Mouse (Mus musculus) heart, embryonic 16.5 days (tissue): ENCODE measurements at regions not wholly inside any gene's neighbourhood (a gene's known extent, or its start where the extent isn't known, plus 50 kb on each side); places are given as distances from the start of the nearest gene placed in this dataset.
"Not testable (repeated sequence)": the region's sequence is repeated elsewhere in the genome, so short reads cannot be mapped to it uniquely, and the experiment has no call there.

Experiments used
- ATAC-seq: fragments of 200-750 bp; cut with Nextera tagmentation; replicated peaks from 2 replicates; pipeline ENCODE4 v1.8.0; 2017; ENCODE audit warnings: moderate number of reproducible peaks; ENCODE audit not compliant: insufficient read depth, low FRiP score; ENCODE audit errors: extremely low read depth
- H3K27ac ChIP-seq: fragments of 300-500 bp; sonication (generic); 2 replicates; pipeline ENCODE4 v1.5.1; 2014; ENCODE audit warnings: mild to moderate bottlenecking, low read length, control low read depth, moderate library complexity
- H3K27me3 ChIP-seq: fragments of 300-500 bp; sonication (generic); 2 replicates; pipeline ENCODE4 v1.6.1; 2014; ENCODE audit warnings: low read length, mixed read lengths; ENCODE audit not compliant: control insufficient read depth, insufficient read depth
- H3K36me3 ChIP-seq: fragments of 300-500 bp; sonication (generic); 2 replicates; pipeline ENCODE4 v1.6.1; 2014; ENCODE audit not compliant: control insufficient read depth, insufficient read depth
- H3K4me1 ChIP-seq: fragments of 300-500 bp; sonication (generic); 2 replicates; pipeline ENCODE4 v1.6.1; 2014; ENCODE audit warnings: low read length, mixed read lengths; ENCODE audit not compliant: control insufficient read depth, insufficient read depth
- H3K4me2 ChIP-seq: fragments of 300-500 bp; sonication (generic); 2 replicates; pipeline ENCODE4 v1.6.1; 2014; ENCODE audit warnings: low read depth, mild to moderate bottlenecking, control low read depth, low read length
- H3K4me3 ChIP-seq: fragments of 300-500 bp; sonication (generic); 2 replicates; pipeline ENCODE4 v1.5.1; 2014; ENCODE audit warnings: mild to moderate bottlenecking, control low read depth, low read length
- H3K9ac ChIP-seq: fragments of 300-500 bp; sonication (generic); 2 replicates; pipeline ENCODE4 v1.6.1; 2014; ENCODE audit warnings: low read length, control low read depth
- H3K9me3 ChIP-seq: fragments of 300-500 bp; sonication (generic); replicated peaks from 2 replicates; pipeline ENCODE4 v1.6.1; 2016; ENCODE audit warnings: low read length; ENCODE audit not compliant: control insufficient read depth
- WGBS: fragments of 180-500 bp; shearing (Covaris S2); extraction: QIAGEN DNeasy Blood & Tissue Kit; methylation state at CpG from one replicate; pipeline ENCODE4 v1.1.7; 2014; 5-methylcytosine and 5-hydroxymethylcytosine counted together

GRCm38 (mm10) chr3:126122323-126123259 lies 184.2 kb upstream of the Ugt8a start:
- H3K36me3 ChIP-seq: no peaks in the 10 kb centered on the region
- H3K4me3 ChIP-seq: no peak overlapping the region
- H3K4me2 ChIP-seq: no peak overlapping the region
- no peaks in the 10 kb centered on the region for H3K9me3 ChIP-seq
- H3K9ac ChIP-seq: no peak overlapping the region
- H3K27ac ChIP-seq: no peak overlapping the region
- no peak for ATAC-seq
- H3K27me3 ChIP-seq: no peaks in the 10 kb centered on the region
- WGBS: 69% methylated on average over 2 of the region's 2 CpGs
- no peaks in the 10 kb centered on the region for H3K4me1 ChIP-seq

- H3K4me2 ChIP-seq: no peak overlapping the region
- H3K27me3 ChIP-seq: no peaks in the 10 kb centered on the region
- H3K9me3 ChIP-seq: no peaks in the 10 kb centered on the region
- 65% methylated on average over 1 of the region's 1 CpGs for WGBS
- no peak overlapping the region for H3K27ac ChIP-seq
- no peak overlapping the region for H3K4me3 ChIP-seq
- no peaks in the 10 kb centered on the region for H3K4me1 ChIP-seq
- ATAC-seq: no peak
- no peaks in the 10 kb centered on the region for H3K36me3 ChIP-seq
- H3K9ac ChIP-seq: no peak overlapping the region
Observed at GRCm38 (mm10) chr3:126166542-126166941, 196.9 kb upstream of the Arsj start.

GRCm38 (mm10) chr3:126209024-126209423 lies 154.5 kb upstream of the Arsj start:
- Histone ChIP-seq H3K4me1 (no peaks in the 10 kb centered on the region), H3K36me3 (no peaks in the 10 kb centered on the region), H3K27ac (no peak overlapping the region), H3K9ac (no peak overlapping the region), H3K27me3 (no peaks in the 10 kb centered on the region), H3K9me3 (no peaks in the 10 kb centered on the region), H3K4me3 (no peak overlapping the region), H3K4me2 (no peak overlapping the region)
- WGBS: 60% methylated on average over 3 of the region's 3 CpGs
- no peak for ATAC-seq

- H3K9me3 ChIP-seq: no peaks in the 10 kb centered on the region
- no peaks in the 10 kb centered on the region for H3K27me3 ChIP-seq
- no peaks in the 10 kb centered on the region for H3K4me1 ChIP-seq
- ATAC-seq: no peak
- no peak overlapping the region for H3K4me3 ChIP-seq
- H3K4me2 ChIP-seq: no peak overlapping the region
- WGBS: 72% methylated on average over 1 of the region's 1 CpGs
- no peak overlapping the region for H3K9ac ChIP-seq
- no peaks in the 10 kb centered on the region for H3K36me3 ChIP-seq
- H3K27ac ChIP-seq: no peak overlapping the region
Observed at GRCm38 (mm10) chr3:126210226-126210625, 153.3 kb upstream of the Arsj start.

GRCm38 (mm10) chr3:126227575-126227974 lies 135.9 kb upstream of the Arsj start:
- 90% methylated on average over 4 of the region's 4 CpGs for WGBS
- Histone ChIP-seq H3K4me2 (no peak overlapping the region), H3K9ac (no peak overlapping the region), H3K4me1 (no peaks in the 10 kb centered on the region), H3K36me3 (no peaks in the 10 kb centered on the region), H3K4me3 (no peak overlapping the region), H3K9me3 (no peaks in the 10 kb centered on the region), H3K27me3 (no peaks in the 10 kb centered on the region), H3K27ac (no peak overlapping the region)
- no peak for ATAC-seq

GRCm38 (mm10) chr3:126245834-126246233 lies 117.7 kb upstream of the Arsj start:
- no peak overlapping the region for H3K4me3 ChIP-seq
- 80% methylated on average over 3 of the region's 3 CpGs for WGBS
- ATAC-seq: no peak

GRCm38 (mm10) chr3:126261270-126261669 lies 102.2 kb upstream of the Arsj start:
- WGBS: 61% methylated on average over 8 of the region's 8 CpGs
- H3K4me3 ChIP-seq: no peak overlapping the region
- no peak for ATAC-seq
- no peaks in the 10 kb centered on the region for H3K9me3 ChIP-seq
- no peak overlapping the region for H3K9ac ChIP-seq
- H3K4me1 ChIP-seq: no peaks in the 10 kb centered on the region
- no peaks in the 10 kb centered on the region for H3K36me3 ChIP-seq
- no peak overlapping the region for H3K27ac ChIP-seq
- no peaks in the 10 kb centered on the region for H3K27me3 ChIP-seq
- no peak overlapping the region for H3K4me2 ChIP-seq

More at GRCm38 (mm10) chr3:126245834-126246233, 117.7 kb upstream of the Arsj start:
- Histone ChIP-seq H3K36me3 (no peaks in the 10 kb centered on the region), H3K27me3 (no peaks in the 10 kb centered on the region), H3K4me2 (no peak overlapping the region), H3K4me1 (no peaks in the 10 kb centered on the region), H3K27ac (no peak overlapping the region), H3K9ac (no peak overlapping the region), H3K9me3 (no peaks in the 10 kb centered on the region)

- H3K4me2 ChIP-seq, ATAC-seq, H3K27me3 ChIP-seq, H3K9ac ChIP-seq, H3K27ac ChIP-seq, H3K4me3 ChIP-seq, H3K9me3 ChIP-seq, H3K36me3 ChIP-seq, H3K4me1 ChIP-seq: not testable (repeated sequence)
Observed at GRCm38 (mm10) chr3:126272027-126272426, 91.5 kb upstream of the Arsj start.

- 78% methylated on average over 3 of the region's 3 CpGs for WGBS
- ATAC-seq: no peak
Observed at GRCm38 (mm10) chr3:126273566-126273965, 89.9 kb upstream of the Arsj start.

More at GRCm38 (mm10) chr3:126273566-126273965, 89.9 kb upstream of the Arsj start:
- Histone ChIP-seq H3K27ac (no peak overlapping the region), H3K4me2 (no peak overlapping the region), H3K36me3 (no peaks in the 10 kb centered on the region), H3K9me3 (no peaks in the 10 kb centered on the region; the same call in 1 of the 2 replicates), H3K4me1 (no peaks in the 10 kb centered on the region), H3K4me3 (no peak overlapping the region), H3K27me3 (no peaks in the 10 kb centered on the region), H3K9ac (no peak overlapping the region)
